Mouse (Mus musculus) CH12.LX (cell line): ENCODE data around the gene Ntm.

Experiments used
- CTCF ChIP-seq, 2 experiments: IDR thresholded peaks in 1 of 2; conservative IDR thresholded peaks in 1 of 2; 2 replicates each; pipeline ENCODE4 v1.5.1; 2011 to 2012; ENCODE audit warnings: low read depth in 2 of 2, low read length in 2 of 2, improper control_type of control experiment in 1 of 2, inconsistent platforms in 1 of 2, mild to moderate bottlenecking in 1 of 2, moderate library complexity in 1 of 2
- EP300 ChIP-seq: IDR thresholded peaks from 2 replicates; pipeline ENCODE4 v1.6.1; 2011; ENCODE audit warnings: low read length, improper control_type of control experiment
- JUND ChIP-seq: conservative IDR thresholded peaks from 2 replicates; pipeline ENCODE4 v1.6.1; 2011; ENCODE audit warnings: low read depth, low read length, improper control_type of control experiment
- MAZ ChIP-seq: IDR thresholded peaks from 2 replicates; pipeline ENCODE4 v1.6.1; 2012; ENCODE audit warnings: low read depth, mild to moderate bottlenecking, inconsistent platforms, low read length, improper control_type of control experiment, moderate library complexity
- MXI1 ChIP-seq: IDR thresholded peaks from 2 replicates; pipeline ENCODE4 v1.6.1; 2011; ENCODE audit warnings: mild to moderate bottlenecking, low read depth, low read length, improper control_type of control experiment
- POLR2A ChIP-seq: IDR thresholded peaks from 2 replicates; pipeline ENCODE4 v1.6.1; 2011; ENCODE audit warnings: low read depth, mild to moderate bottlenecking, improper control_type of control experiment, low read length
- RAD21 ChIP-seq: IDR thresholded peaks from 2 replicates; pipeline ENCODE4 v1.6.1; 2011; ENCODE audit warnings: low read depth, mild to moderate bottlenecking, low read length, improper control_type of control experiment, moderate library complexity
- SMC3 ChIP-seq: IDR thresholded peaks from 2 replicates; pipeline ENCODE4 v1.6.1; 2011; ENCODE audit warnings: low read depth, low read length, improper control_type of control experiment
- USF2 ChIP-seq: conservative IDR thresholded peaks from 2 replicates; pipeline ENCODE4 v1.6.1; 2011; ENCODE audit warnings: low read depth, low read length, improper control_type of control experiment
- ZNF384 ChIP-seq: IDR thresholded peaks from 2 replicates; pipeline ENCODE4 v1.6.1; 2012; ENCODE audit warnings: low read depth, low read length, improper control_type of control experiment, inconsistent platforms

GRCm38 (mm10) chr9:29217951-29218350 lies 745.0 kb downstream of the Ntm start:
- TF ChIP-seq MAZ (no peak), CTCF (conservative IDR thresholded peaks at IDR 0.05 in 1 of 2, IDR thresholded peaks at IDR 0.05 in 1 of 2; ENCODE audit: low read depth in 2 of 2, low read length in 2 of 2) (no peak), MXI1 (no peak), ZNF384 (no peak), RAD21 (no peak), JUND (no peak), SMC3 (no peak), EP300 (no peak), POLR2A (no peak), USF2 (no peak)
